ENCODE assay signal across 8 mouse cellular contexts in genomic region chr9:54821442-54822100, GRCm38 (mm10). TPM values are rescaled to one million over a fixed set of nuclear protein-coding genes. Genes with fewer than 3 reads are reported as not detected.
A peak's percentile ranks its signal among the peaks of the same experiment; 100 is the strongest.
DNase-seq lines count a peak whose midpoint lies in the region; ATAC-seq and TF ChIP-seq lines count a peak whose summit lies in the region.

No protein-coding gene starts in this region.

- ATAC-seq in forebrain, embryonic 14.5 days: peak; percentile 87
- peak; percentile 80 for ATAC-seq in midbrain, embryonic 15.5 days (replicated peaks)

- peak; percentile 73 for TF ChIP-seq CTCF in gastrocnemius, adult 2 months (IDR thresholded peaks at IDR 0.05)

- 46% methylated on average over 5 of the region's 5 CpGs for WGBS in forebrain, embryonic 14.5 days
- 58% methylated on average over 5 of the region's 5 CpGs for WGBS in midbrain, embryonic 15.5 days

- no peak overlapping the region for H3K27ac ChIP-seq in gastrocnemius, adult 2 months
- no peak overlapping the region for H3K27ac ChIP-seq in forebrain, embryonic 14.5 days (ENCODE audit: low read depth, low read length)
- no peak overlapping the region for H3K27ac ChIP-seq in midbrain, embryonic 15.5 days

- intact Hi-C loops in gastrocnemius, adult 2 months (cut with DNase I): loop anchor here (1.0 kb wide), 1 partner anchor 81 kb away; no protein-coding TSS in a partner anchor
- intact Hi-C loops in left cerebral cortex, postnatal 36 days (cut with DNase I): loop anchor here (1.0 to 10.0 kb wide), 2 partner anchors 83 to 207 kb away; no protein-coding TSS in a partner anchor

- no peak overlapping the region for H3K4me2 ChIP-seq in forebrain, embryonic 14.5 days (ENCODE audit: low read length)
- no peak overlapping the region for H3K4me2 ChIP-seq in midbrain, embryonic 15.5 days

- no peaks in the 10 kb centered on the region for H3K27me3 ChIP-seq in forebrain, embryonic 14.5 days (replicated peaks; ENCODE audit: control insufficient read depth, insufficient read depth, low read length)
- no peaks in the 10 kb centered on the region for H3K27me3 ChIP-seq in midbrain, embryonic 15.5 days (replicated peaks)

- H3K4me1 ChIP-seq in forebrain, embryonic 14.5 days (ENCODE audit: control insufficient read depth, insufficient read depth, low read length): no peaks in the 10 kb centered on the region
- H3K4me1 ChIP-seq in midbrain, embryonic 15.5 days: no peaks in the 10 kb centered on the region

- DNase-seq in gastrocnemius, adult 2 months: peak; percentile 27
- no peak for DNase-seq in gastrocnemius, adult 8-10 months (ENCODE audit: low spot score in 2 of 2)
- DNase-seq in adrenal gland, postnatal 10 days: peak; percentile 53
- peak; percentile 92 for DNase-seq in forebrain, embryonic 14.5 days (ENCODE audit: low spot score)
- peak; percentile 32 for DNase-seq in kidney, adult 18-20 months
- DNase-seq in left cerebral cortex, postnatal 36 days (ENCODE audit: low spot score in 2 of 2): peak; percentile 15 to 18
- DNase-seq in thymus, postnatal 14 days: peak; percentile 42

- H3K4me3 ChIP-seq in gastrocnemius, adult 2 months: no peak overlapping the region
- no peak overlapping the region for H3K4me3 ChIP-seq in forebrain, embryonic 14.5 days (ENCODE audit: low read depth, low read length)
- no peak overlapping the region for H3K4me3 ChIP-seq in midbrain, embryonic 15.5 days

- no peak overlapping the region for H3K9ac ChIP-seq in forebrain, embryonic 14.5 days (ENCODE audit: low read length)
- no peak overlapping the region for H3K9ac ChIP-seq in midbrain, embryonic 15.5 days

- no peaks in the 10 kb centered on the region for H3K36me3 ChIP-seq in forebrain, embryonic 14.5 days (ENCODE audit: control insufficient read depth, insufficient read depth, low read length)
- no peaks in the 10 kb centered on the region for H3K36me3 ChIP-seq in midbrain, embryonic 15.5 days (replicated peaks)

- H3K9me3 ChIP-seq in forebrain, embryonic 14.5 days (replicated peaks; ENCODE audit: control insufficient read depth, low read length): no peaks in the 10 kb centered on the region
- no peaks in the 10 kb centered on the region for H3K9me3 ChIP-seq in midbrain, embryonic 15.5 days

RNA-seq across cellular contexts. Expression of gene Ireb2, which starts 42.0 kb away (rescaled TPM):
- 10 to 100 TPM; 18.3 to 21.8 TPM for total RNA-seq in gastrocnemius, adult 2 months (2021)
- total RNA-seq in gastrocnemius, adult 8-10 months (2022): 10 to 100 TPM; 17.3 to 18.9 (median 18.5) TPM
- total RNA-seq in adrenal gland, postnatal 10 days (2021): 10 to 100 TPM; 49.1 to 52.0 TPM
- polyA plus RNA-seq in forebrain, embryonic 14.5 days (2014; fragmentation: Nextera tagmentation; extraction: Ambion mirVana): 51.6 and 62.2 TPM in 2 replicates
- total RNA-seq in left cerebral cortex, postnatal 36 days (2021): 10 to 100 TPM; 43.2 to 53.3 TPM
- 38.1 and 41.0 TPM in 2 replicates for polyA plus RNA-seq in midbrain, embryonic 15.5 days (2015; fragmentation: Nextera tagmentation; extraction: Ambion mirVana)

RNA-seq across cellular contexts. Expression of gene Crabp1, which starts 57.0 kb away (rescaled TPM):
- total RNA-seq in gastrocnemius, adult 2 months (2021): 1 to 10 TPM in 1 of 2 experiments, not detected in 1; 2.2 TPM
- total RNA-seq in gastrocnemius, adult 8-10 months (2022): 1 to 10 TPM in 1 of 4 experiments, under 1 TPM in 2, not detected in 1; 0.41 to 2.0 (median 0.88) TPM
- total RNA-seq in adrenal gland, postnatal 10 days (2021): 1 to 10 TPM; 3.9 to 5.9 TPM
- 44.7 and 51.7 TPM in 2 replicates for polyA plus RNA-seq in forebrain, embryonic 14.5 days (2014; fragmentation: Nextera tagmentation; extraction: Ambion mirVana)
- total RNA-seq in left cerebral cortex, postnatal 36 days (2021): 1 to 10 TPM; 1.8 to 2.6 TPM
- polyA plus RNA-seq in midbrain, embryonic 15.5 days (2015; fragmentation: Nextera tagmentation; extraction: Ambion mirVana): 22.4 and 25.1 TPM in 2 replicates

Comparison
In these comparisons a context has a peak if more than half of its experiments do, and no peak if none do; other contexts are left out.
1. DNase-seq: peak in gastrocnemius, adult 2 months (single experiment), adrenal gland, postnatal 10 days (single experiment), forebrain, embryonic 14.5 days (single experiment), kidney, adult 18-20 months (single experiment), left cerebral cortex, postnatal 36 days (2 of 2) and thymus, postnatal 14 days (single experiment); none in gastrocnemius, adult 8-10 months (0 of 2).